Mouse (Mus musculus) spleen, postnatal 0 days (tissue): ENCODE data around the gene Lipe. TPM values are rescaled to one million over a fixed set of nuclear protein-coding genes. Genes with fewer than 3 reads are reported as not detected.

Experiments
- polyA plus RNA-seq: library from polyadenylated mRNA; unstranded; fragments of >200 nt; fragmentation: Nextera tagmentation; extraction: Ambion mirVana; gene quantifications from 2 replicates; pipeline ENCODE4 v1.2.1, GENCODE M21; 2015

The Lipe gene
- polyA plus RNA-seq = 6.1 and 7.0 TPM in 2 replicates

DNA sequence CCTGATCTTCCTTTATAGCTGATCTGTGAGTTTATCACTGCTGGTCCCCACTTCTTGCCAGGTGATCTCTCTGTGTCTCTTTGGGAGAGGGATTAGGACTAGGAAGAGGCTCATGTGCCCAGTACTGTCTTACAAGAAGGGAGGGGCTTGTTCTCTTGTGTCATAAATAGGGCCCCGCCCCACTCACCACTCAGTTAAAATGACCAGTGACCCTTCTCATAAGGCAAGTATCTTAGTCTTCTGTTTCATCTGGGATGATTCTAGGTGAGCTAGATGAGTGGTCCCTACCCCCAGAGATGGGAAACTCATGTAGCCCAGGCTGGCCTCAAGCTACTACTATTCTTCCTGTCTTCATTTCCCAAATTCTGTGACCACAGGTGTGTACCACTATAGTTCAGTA lies at the start of gene Lipe:
TSS of gene Lipe (minus strand) at position 101 of the 400 bp plus-strand sequence.

DNA sequence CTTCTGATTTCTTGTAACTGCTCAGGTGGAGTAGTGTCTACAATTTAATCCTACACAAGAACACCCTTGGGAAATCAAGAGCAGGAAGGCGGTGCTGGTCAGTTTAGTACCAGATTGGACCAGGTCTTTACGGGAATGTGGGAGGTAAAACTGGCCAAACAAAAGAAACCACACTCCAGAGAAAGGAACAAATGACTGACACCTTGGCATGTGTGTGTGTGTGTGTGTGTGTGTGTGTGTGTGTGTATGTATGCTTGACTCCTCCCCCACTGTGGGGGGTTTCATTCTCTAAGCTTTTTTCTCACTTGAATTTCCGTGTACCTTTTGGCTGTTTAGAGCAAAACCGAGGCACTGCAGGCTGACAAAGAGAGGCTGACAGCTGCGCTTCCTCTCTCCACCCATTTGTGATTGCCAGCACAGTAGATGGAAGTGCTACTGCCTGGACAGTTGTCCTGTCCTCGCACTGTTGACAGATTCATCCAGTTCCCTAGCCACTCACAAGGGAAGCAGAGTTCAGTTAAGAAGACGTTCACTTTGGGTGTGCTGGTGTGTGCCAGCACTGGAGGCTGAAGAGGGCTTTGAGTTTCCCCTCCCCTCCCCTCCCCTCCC lies 14.4 kb upstream of the Lipe start, which contains the start of gene Cxcl17:
TSS of gene Cxcl17 (minus strand) at position 54 of the 609 bp plus-strand sequence.

DNA sequence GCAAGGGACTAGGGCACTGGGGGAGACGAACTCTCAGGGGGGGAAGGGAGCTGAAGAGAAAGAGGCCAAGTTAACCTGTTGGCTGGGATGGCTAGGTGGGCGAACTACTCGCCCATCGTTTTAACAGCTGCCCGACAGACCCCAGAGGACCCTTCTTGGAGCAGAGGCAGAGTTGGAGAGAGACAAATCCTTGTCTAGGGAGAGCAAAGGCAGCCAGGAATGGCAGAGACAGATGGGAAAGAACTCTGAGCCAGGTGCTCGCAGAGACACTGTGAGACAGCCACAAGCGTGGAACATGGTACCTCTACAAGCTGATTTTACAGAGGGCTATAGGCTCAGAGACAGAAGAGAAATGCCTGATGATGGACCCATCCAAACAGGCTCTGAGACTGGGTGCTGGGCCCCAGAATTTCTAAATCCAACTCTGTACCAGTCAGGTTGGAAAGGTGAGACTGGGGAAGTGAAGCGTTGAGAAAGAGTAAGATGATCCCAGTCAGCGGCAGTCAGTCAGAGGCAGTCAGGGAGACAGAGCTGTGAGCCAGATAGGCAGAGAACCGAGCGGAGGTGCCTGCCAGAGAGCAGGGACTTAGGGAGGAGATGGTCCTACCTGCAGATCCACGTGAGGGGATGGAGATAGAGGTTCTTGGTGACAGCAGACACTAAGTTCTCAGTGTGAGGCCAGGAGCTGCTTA lies 29.3 kb downstream of the Lipe start, which contains the start of gene Cnfn:
TSS of gene Cnfn (minus strand) at position 667 of the 692 bp plus-strand sequence.

Other genes starting within 250 kb of the Lipe start
- gene Pou2f2, start 219.0 kb downstream of the Lipe start, polyA plus RNA-seq = 3.1 and 5.7 TPM in 2 replicates
- gene Dedd2, start 178.1 kb downstream of the Lipe start, polyA plus RNA-seq = 37.7 and 40.2 TPM in 2 replicates
- gene Zfp526, start 177.3 kb downstream of the Lipe start, polyA plus RNA-seq = 2.0 and 2.6 TPM in 2 replicates
- 8.8 and 10.1 TPM in 2 replicates for gene Gsk3a, start 160.9 kb downstream of the Lipe start, polyA plus RNA-seq
- gene Erf, start 147.9 kb downstream of the Lipe start, polyA plus RNA-seq = 3.6 and 5.5 TPM in 2 replicates
- 26.2 and 28.6 TPM in 2 replicates for gene Cic, start 131.0 kb downstream of the Lipe start, polyA plus RNA-seq
- 37.1 and 53.3 TPM in 2 replicates for gene Pafah1b3, start 100.7 kb downstream of the Lipe start, polyA plus RNA-seq
- not detected in 2 replicates for gene Prr19, start 97.3 kb downstream of the Lipe start, polyA plus RNA-seq
- gene Tmem145, start 92.6 kb downstream of the Lipe start, polyA plus RNA-seq = not detected in 2 replicates
- 2.4 and 2.8 TPM in 2 replicates for gene Megf8, start 81.5 kb downstream of the Lipe start, polyA plus RNA-seq
- gene Cnfn, start 29.0 kb downstream of the Lipe start, polyA plus RNA-seq = not detected in 2 replicates
- gene Cxcl17, start 14.2 kb upstream of the Lipe start, polyA plus RNA-seq = not detected in 2 replicates
- 6.6 and 10.4 TPM in 2 replicates for gene Ceacam1, start 78.9 kb upstream of the Lipe start, polyA plus RNA-seq
- not detected in 2 replicates for gene Ceacam2, start 141.1 kb upstream of the Lipe start, polyA plus RNA-seq
- not detected in 2 replicates for gene Erich4, start 217.2 kb upstream of the Lipe start, polyA plus RNA-seq
- 13.1 and 16.7 TPM in 2 replicates for gene Dmac2, start 220.7 kb upstream of the Lipe start, polyA plus RNA-seq
- 6.6 and 10.9 TPM in 2 replicates for gene B3gnt8, start 227.9 kb upstream of the Lipe start, polyA plus RNA-seq